In genomic region chr14:25816416-25816815, GRCm38 (mm10) we compare ENCODE assay signal across 8 mouse cellular contexts. TPM values are rescaled to one million over a fixed set of nuclear protein-coding genes. Genes with fewer than 3 reads are reported as not detected.
DNase-seq lines count a peak whose midpoint lies in the region; ATAC-seq and TF ChIP-seq lines count a peak whose summit lies in the region.

No protein-coding gene starts in this region.

- peak overlapping the region; percentile 59; the same call in 1 of the 2 replicates for H3K9ac ChIP-seq in heart, embryonic 13.5 days
- H3K9ac ChIP-seq in lung, embryonic 14.5 days: no peak overlapping the region

- peak; percentile 71 for ATAC-seq in CD4-positive, CD25-positive, alpha-beta regulatory T cell, adult 4 months
- ATAC-seq in heart, embryonic 13.5 days (ENCODE audit: extremely low read depth, insufficient number of reproducible peaks, low FRiP score, low TSS enrichment): no peak
- peak; percentile 62 for ATAC-seq in lung, embryonic 14.5 days (ENCODE audit: insufficient read depth)
- ATAC-seq in erythroblast, adult 5-6 weeks (replicated peaks; ENCODE audit: low FRiP score, poor library complexity, severe bottlenecking): no peak

- H3K4me2 ChIP-seq in heart, embryonic 13.5 days: peak overlapping the region; percentile 34; the same call in 1 of the 2 replicates
- no peak overlapping the region for H3K4me2 ChIP-seq in lung, embryonic 14.5 days

- peak; percentile 68 for DNase-seq in adrenal gland, adult 2 months
- DNase-seq in embryo, embryonic 9.5 days (ENCODE audit: extremely low spot score): peak; percentile 67
- DNase-seq in kidney, postnatal 14 days: peak; percentile 75
- DNase-seq in lung, embryonic 14.5 days: peak; percentile 90
- peak; percentile 58 for DNase-seq in ovary, postnatal 14 days (ENCODE audit: low spot score)

- no peak overlapping the region for H3K4me3 ChIP-seq in heart, embryonic 13.5 days
- no peak overlapping the region for H3K4me3 ChIP-seq in lung, embryonic 14.5 days (ENCODE audit: low read depth, low read length)

- peaks cover 3% of the 10 kb centered on the region; the same call in 1 of the 2 replicates for H3K4me1 ChIP-seq in heart, embryonic 13.5 days
- no peaks in the 10 kb centered on the region for H3K4me1 ChIP-seq in lung, embryonic 14.5 days (ENCODE audit: insufficient read depth)

- 5% methylated on average over 9 of the region's 9 CpGs for WGBS in heart, embryonic 13.5 days
- WGBS in lung, embryonic 14.5 days: 7% methylated on average over 9 of the region's 9 CpGs

- no peak overlapping the region for H3K27ac ChIP-seq in heart, embryonic 13.5 days (replicated peaks)
- H3K27ac ChIP-seq in lung, embryonic 14.5 days (ENCODE audit: low read depth): no peak overlapping the region

- no peaks in the 10 kb centered on the region for H3K27me3 ChIP-seq in heart, embryonic 13.5 days (replicated peaks)
- no peaks in the 10 kb centered on the region for H3K27me3 ChIP-seq in lung, embryonic 14.5 days (ENCODE audit: insufficient read depth, low read length)

- peak; percentile 97 for TF ChIP-seq CTCF in lung, embryonic 14.5 days (IDR thresholded peaks at IDR 0.05; ENCODE audit: low read depth)

- no peaks in the 10 kb centered on the region for H3K36me3 ChIP-seq in heart, embryonic 13.5 days
- no peaks in the 10 kb centered on the region for H3K36me3 ChIP-seq in lung, embryonic 14.5 days (ENCODE audit: insufficient read depth)

- H3K9me3 ChIP-seq in heart, embryonic 13.5 days: no peaks in the 10 kb centered on the region
- no peaks in the 10 kb centered on the region for H3K9me3 ChIP-seq in lung, embryonic 14.5 days (ENCODE audit: low read depth, low read length)

RNA-seq across cellular contexts. Expression of gene Anxa11, which starts 25.5 kb away (rescaled TPM):
- polyA plus RNA-seq in CD4-positive, CD25-positive, alpha-beta regulatory T cell, adult 4 months (2017; shearing (Covaris generic)): 10 to 100 TPM; 59.7 to 84.6 TPM
- total RNA-seq in adrenal gland, adult 2 months (2021): 10 to 100 TPM; 59.3 to 75.7 TPM
- 96.9 and 103 TPM in 2 replicates for polyA plus RNA-seq in adrenal gland, adult 2 months (2012; rRNA removed)
- polyA plus RNA-seq in heart, embryonic 13.5 days (2015; fragmentation: Nextera tagmentation; extraction: Ambion mirVana): 21.6 and 23.6 TPM in 2 replicates
- polyA plus RNA-seq in lung, embryonic 14.5 days (2014; fragmentation: Nextera tagmentation; extraction: Ambion mirVana): 19.4 and 23.7 TPM in 2 replicates
- total RNA-seq in erythroblast, adult 5-6 weeks (2015; ENCODE audit: low replicate concordance): 28.2 and 30.9 TPM in 2 replicates
- total RNA-seq in erythroblast, adult 5-6 weeks (2017; ENCODE audit: low replicate concordance): 4.3 and 6.8 TPM in 2 replicates

RNA-seq across cellular contexts. Expression of gene Zcchc24, which starts 47.6 kb away (rescaled TPM):
- 1 to 10 TPM in 1 of 2 experiments, under 1 TPM in 1; 0.84 to 1.3 TPM for polyA plus RNA-seq in CD4-positive, CD25-positive, alpha-beta regulatory T cell, adult 4 months (2017; shearing (Covaris generic))
- total RNA-seq in adrenal gland, adult 2 months (2021): 10 to 100 TPM; 19.5 to 32.6 TPM
- polyA plus RNA-seq in adrenal gland, adult 2 months (2012; rRNA removed): 19.5 and 20.6 TPM in 2 replicates
- 20.8 and 22.6 TPM in 2 replicates for polyA plus RNA-seq in heart, embryonic 13.5 days (2015; fragmentation: Nextera tagmentation; extraction: Ambion mirVana)
- 29.6 and 29.8 TPM in 2 replicates for polyA plus RNA-seq in lung, embryonic 14.5 days (2014; fragmentation: Nextera tagmentation; extraction: Ambion mirVana)
- 2.7 TPM in 1 of 2 replicates, not detected in the other for total RNA-seq in erythroblast, adult 5-6 weeks (2015; ENCODE audit: low replicate concordance)
- 0.94 and 0.98 TPM in 2 replicates for total RNA-seq in erythroblast, adult 5-6 weeks (2017; ENCODE audit: low replicate concordance)

Comparison
In these comparisons a context has a peak if more than half of its experiments do, and no peak if none do; other contexts are left out.
1. ATAC-seq: peak in CD4-positive, CD25-positive, alpha-beta regulatory T cell, adult 4 months (single experiment) and lung, embryonic 14.5 days (single experiment); none in heart, embryonic 13.5 days (single experiment) and erythroblast, adult 5-6 weeks (single experiment).
2. Peak in every context shown above with its lines, with median percentiles within 50 percentile points of each other: DNase-seq.